Mouse (Mus musculus) frontal cortex, adult 2 months (tissue): ENCODE data around the gene Prdm1. TPM values are rescaled to one million over a fixed set of nuclear protein-coding genes. Genes with fewer than 3 reads are reported as not detected.

Experiments used
- DNase-seq, 2 experiments: peaks; one replicate each; pipeline ENCODE4 v3.0.0; 2022; ENCODE audit warnings: low spot score in 1 of 2; ENCODE audit errors: extremely low spot score in 1 of 2
- polyA plus RNA-seq: library from polyadenylated mRNA; depleted of rRNA; stranded (reverse); fragments of >200 nt; gene quantifications from 2 replicates; pipeline ENCODE4 v1.2.3, GENCODE M21; 2012

Gene Prdm1
- polyA plus RNA-seq, 1 experiment, result 2.6 TPM

GRCm38 (mm10) chr10:44427891-44428361 is 100.4 kb downstream of the Prdm1 start:
- no peak for DNase-seq

GRCm38 (mm10) chr10:44427426-44427825 is 100.9 kb downstream of the Prdm1 start:
- DNase-seq, result no peak

- DNase-seq, result no peak
These were observed 103.3 kb downstream of the Prdm1 start for GRCm38 (mm10) chr10:44425013-44425412.

GRCm38 (mm10) chr10:44421896-44422295 is 106.4 kb downstream of the Prdm1 start:
- DNase-seq, result no peak

- DNase-seq, result no peak
These were observed 108.1 kb downstream of the Prdm1 start for GRCm38 (mm10) chr10:44420211-44420610.

- DNase-seq, result no peak
These were observed 109.4 kb downstream of the Prdm1 start for GRCm38 (mm10) chr10:44418901-44419300.

GRCm38 (mm10) chr10:44415576-44415975 is 112.7 kb downstream of the Prdm1 start:
- DNase-seq, result no peak

GRCm38 (mm10) chr10:44409958-44410357 is 118.3 kb downstream of the Prdm1 start:
- DNase-seq, result no peak

GRCm38 (mm10) chr10:44409054-44409453 is 119.2 kb downstream of the Prdm1 start:
- no peak for DNase-seq

GRCm38 (mm10) chr10:44403415-44403814 is 124.9 kb downstream of the Prdm1 start:
- DNase-seq, result no peak

GRCm38 (mm10) chr10:44401600-44401999 is 126.7 kb downstream of the Prdm1 start:
- DNase-seq, result no peak

GRCm38 (mm10) chr10:44400602-44401001 is 127.7 kb downstream of the Prdm1 start:
- no peak for DNase-seq

GRCm38 (mm10) chr10:44400119-44400518 is 128.2 kb downstream of the Prdm1 start:
- no peak for DNase-seq

GRCm38 (mm10) chr10:44392855-44393254 is 135.4 kb downstream of the Prdm1 start:
- no peak for DNase-seq

- no peak for DNase-seq
These were observed 136.6 kb downstream of the Prdm1 start for GRCm38 (mm10) chr10:44391509-44392290.

GRCm38 (mm10) chr10:44390286-44390685 is 138.0 kb downstream of the Prdm1 start:
- DNase-seq, result no peak

- no peak for DNase-seq
These were observed 139.5 kb downstream of the Prdm1 start for GRCm38 (mm10) chr10:44388706-44389233.
